ENCODE assay signal across 24 mouse cellular contexts in genomic region chr5:110495051-110495450, GRCm38 (mm10). TPM values are rescaled to one million over a fixed set of nuclear protein-coding genes. Genes with fewer than 3 reads are reported as not detected.
DNase-seq lines count a peak whose midpoint lies in the region; ATAC-seq and TF ChIP-seq lines count a peak whose summit lies in the region.
"Had no signal": no experiment of that assay in that cellular context is flagged by ENCODE, and none has a peak within 500 bp of the region (broad histone marks: within the 10 kb centered on the region; RNA-seq: fewer than 3 reads in every experiment).

No protein-coding gene starts in this region.

- H3K36me3 ChIP-seq in kidney, adult 2 months (ENCODE audit: control insufficient read depth, insufficient read depth, low read length) = no peaks in the 10 kb centered on the region
- H3K36me3 ChIP-seq in neural tube, embryonic 13.5 days = no peaks in the 10 kb centered on the region
- H3K36me3 ChIP-seq in neural tube, embryonic 15.5 days = no peaks in the 10 kb centered on the region
- H3K36me3 ChIP-seq: heart, embryonic 13.5 days; intestine, embryonic 15.5 days; midbrain, embryonic 12.5 days had no signal

- intact Hi-C loops in gastrocnemius, postnatal 36 days (cut with DNase I) = no loop called here

- H3K4me3 ChIP-seq in kidney, adult 2 months (ENCODE audit: insufficient read depth, low read depth, low read length) = no peak overlapping the region
- no peak overlapping the region for H3K4me3 ChIP-seq in neural tube, embryonic 13.5 days
- H3K4me3 ChIP-seq in neural tube, embryonic 15.5 days (replicated peaks) = no peak overlapping the region
- H3K4me3 ChIP-seq: heart, adult 2 months; heart, embryonic 13.5 days; intestine, embryonic 15.5 days; midbrain, embryonic 12.5 days had no signal

- H3K27me3 ChIP-seq in kidney, adult 2 months (replicated peaks; ENCODE audit: control insufficient read depth, insufficient read depth, low read length) = no peaks in the 10 kb centered on the region
- H3K27me3 ChIP-seq in neural tube, embryonic 13.5 days = no peaks in the 10 kb centered on the region; the same call in 1 of the 2 replicates
- no peaks in the 10 kb centered on the region for H3K27me3 ChIP-seq in neural tube, embryonic 15.5 days (replicated peaks)
- H3K27me3 ChIP-seq: intestine, embryonic 15.5 days had no signal

- 83% methylated on average over 6 of the region's 6 CpGs for WGBS in kidney, adult 2 months
- WGBS in neural tube, embryonic 13.5 days = 76% methylated on average over 6 of the region's 6 CpGs
- 77% methylated on average over 6 of the region's 6 CpGs for WGBS in neural tube, embryonic 15.5 days

- peak; percentile 49 for DNase-seq in kidney, adult 2 months
- DNase-seq in kidney, postnatal 10 days = no peak
- no peak for DNase-seq in neural tube, embryonic 10.5 days (ENCODE audit: extremely low spot score, low spot score)
- peak; percentile 44 for DNase-seq in kidney, postnatal 14 days
- DNase-seq in gastrocnemius, postnatal 36 days = no peak
- DNase-seq in thymus, adult 18-20 months = no peak
- DNase-seq: adrenal gland, adult 8-10 months; cerebellum, adult 18-20 months; cerebellum, postnatal 14 days; gastrocnemius, postnatal 25 days; heart, adult 2 months; heart, postnatal 14 days; left cerebral cortex, postnatal 4 days; liver, postnatal 0 days; right cerebral cortex, postnatal 14 days; spleen, adult 18-20 months; thymus, postnatal 14 days had no signal

- TF ChIP-seq POLR2A in kidney, adult 2 months (IDR thresholded peaks at IDR 0.05; ENCODE audit: low read depth, low read length) = no peak

- TF ChIP-seq CTCF in kidney, adult 2 months (conservative IDR thresholded peaks at IDR 0.05; ENCODE audit: insufficient read depth, insufficient read length, low read depth, low read length) = no peak

- H3K9ac ChIP-seq in neural tube, embryonic 13.5 days = peak overlapping the region; percentile 60; the same call in 1 of the 2 replicates
- H3K9ac ChIP-seq in neural tube, embryonic 15.5 days (replicated peaks) = no peak overlapping the region
- H3K9ac ChIP-seq: heart, embryonic 13.5 days; intestine, embryonic 15.5 days; liver, postnatal 0 days; midbrain, embryonic 12.5 days had no signal

- H3K4me2 ChIP-seq in neural tube, embryonic 13.5 days = no peak overlapping the region
- H3K4me2 ChIP-seq in neural tube, embryonic 15.5 days = no peak overlapping the region
- H3K4me2 ChIP-seq: heart, embryonic 13.5 days; intestine, embryonic 15.5 days; liver, embryonic 11.5 days; midbrain, embryonic 12.5 days had no signal

- H3K27ac ChIP-seq in kidney, adult 2 months (ENCODE audit: insufficient read depth, low read depth, low read length) = no peak overlapping the region; the same call in 1 of the 2 replicates
- H3K27ac ChIP-seq in neural tube, embryonic 13.5 days (replicated peaks) = peak overlapping the region; percentile 46
- H3K27ac ChIP-seq in neural tube, embryonic 15.5 days (replicated peaks) = 0 out of 2 replicates have a peak overlapping the region, but pooled peaks have one; percentile 48
- H3K27ac ChIP-seq: heart, adult 2 months; heart, embryonic 13.5 days; intestine, embryonic 15.5 days; midbrain, embryonic 12.5 days had no signal

- ATAC-seq in neural tube, embryonic 13.5 days (ENCODE audit: low read depth) = no peak
- no peak for ATAC-seq in neural tube, embryonic 15.5 days (ENCODE audit: low FRiP score)
- ATAC-seq: intestine, embryonic 15.5 days; liver, postnatal 0 days; lung, postnatal 0 days had no signal

- no peaks in the 10 kb centered on the region; the same call in 1 of the 2 replicates for H3K4me1 ChIP-seq in kidney, adult 2 months (ENCODE audit: control insufficient read depth, insufficient read depth, low read length)
- H3K4me1 ChIP-seq in neural tube, embryonic 13.5 days (replicated peaks) = peaks cover 34% of the 10 kb centered on the region
- peaks cover 18% of the 10 kb centered on the region; the same call in 1 of the 2 replicates for H3K4me1 ChIP-seq in neural tube, embryonic 15.5 days
- H3K4me1 ChIP-seq: heart, embryonic 13.5 days; intestine, embryonic 15.5 days had no signal

- no peaks in the 10 kb centered on the region for H3K9me3 ChIP-seq in neural tube, embryonic 13.5 days
- no peaks in the 10 kb centered on the region for H3K9me3 ChIP-seq in neural tube, embryonic 15.5 days (replicated peaks)
- H3K9me3 ChIP-seq: heart, embryonic 13.5 days; intestine, embryonic 15.5 days; midbrain, embryonic 12.5 days had no signal

RNA-seq across cellular contexts. Expression of gene Fbrsl1, which starts 46.7 kb away (rescaled TPM):
- polyA plus RNA-seq in kidney, adult 2 months (2012; rRNA removed) = 38.2 and 47.0 TPM in 2 replicates
- 25.5 and 29.0 TPM in 2 replicates for polyA plus RNA-seq in neural tube, embryonic 13.5 days (2015; fragmentation: Nextera tagmentation; extraction: Ambion mirVana)
- 16.7 and 19.7 TPM in 2 replicates for polyA plus RNA-seq in neural tube, embryonic 15.5 days (2015; fragmentation: Nextera tagmentation; extraction: Ambion mirVana)
- total RNA-seq in gastrocnemius, postnatal 36 days (2021) = 10 to 100 TPM; 30.4 to 32.9 TPM

RNA-seq across cellular contexts. Expression of gene Galnt9, which starts 49.1 kb away (rescaled TPM):
- 0.50 and 0.61 TPM in 2 replicates for polyA plus RNA-seq in kidney, adult 2 months (2012; rRNA removed)
- 15.9 and 17.8 TPM in 2 replicates for polyA plus RNA-seq in neural tube, embryonic 13.5 days (2015; fragmentation: Nextera tagmentation; extraction: Ambion mirVana)
- polyA plus RNA-seq in neural tube, embryonic 15.5 days (2015; fragmentation: Nextera tagmentation; extraction: Ambion mirVana) = 19.4 and 23.3 TPM in 2 replicates
- not detected for total RNA-seq in gastrocnemius, postnatal 36 days (2021)
- total RNA-seq: gastrocnemius, postnatal 25 days; heart, adult 2 months; heart, postnatal 14 days had no signal
- polyA plus RNA-seq: heart, embryonic 13.5 days had no signal

Comparison
In these comparisons a context has a peak if more than half of its experiments do, and no peak if none do; other contexts are left out.
1. DNase-seq: peak in kidney, adult 2 months (single experiment) and kidney, postnatal 14 days (single experiment); none in kidney, postnatal 10 days (single experiment), neural tube, embryonic 10.5 days (single experiment), gastrocnemius, postnatal 36 days (0 of 2) and thymus, adult 18-20 months (0 of 2).
2. RNA of gene Galnt9, which starts 49.1 kb away (polyA plus RNA-seq): 19.4 to 23.3 TPM in neural tube, embryonic 15.5 days and 15.9 to 17.8 TPM in neural tube, embryonic 13.5 days; 0.50 to 0.61 TPM in kidney, adult 2 months; every median in the first group is over 10 times any median in the second.